Mouse (Mus musculus) liver, embryonic 14.5 days (tissue): ENCODE results near the gene Ubox5.

Source experiments
- CTCF ChIP-seq: IDR thresholded peaks from 2 replicates; pipeline ENCODE4 v1.5.1; 2016; ENCODE audit warnings: antibody characterized with exemption, low read depth, control low read depth
- EP300 ChIP-seq: IDR thresholded peaks from 2 replicates; pipeline ENCODE4 v1.6.1; 2016; ENCODE audit warnings: antibody characterized with exemption, low read depth

DNA sequence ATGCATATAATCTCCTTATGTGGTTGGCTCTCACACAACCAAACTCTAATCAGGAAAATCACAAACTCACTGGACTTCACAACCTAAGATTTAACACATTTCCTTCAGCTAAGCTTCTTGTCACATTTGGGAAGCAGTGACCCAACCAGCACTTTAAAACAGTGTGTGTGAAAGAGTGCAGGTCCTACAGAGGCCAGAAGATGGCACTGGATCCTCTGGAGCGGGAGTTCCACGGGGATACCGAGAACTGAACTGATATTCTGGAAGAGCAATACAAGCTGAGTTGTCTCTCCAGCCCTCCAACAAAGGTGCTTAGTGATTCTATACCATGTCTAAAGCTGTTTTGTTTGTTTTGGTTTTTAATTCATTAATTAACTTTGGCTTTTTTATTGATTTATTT lies 16.7 kb downstream of the Ubox5 start:
- TF ChIP-seq CTCF (peak; percentile 71), EP300 (no peak)
